ENCODE assay signal across 28 mouse cellular contexts in genomic region chr9:102811192-102811591, GRCm38 (mm10).
"Had no signal": no experiment of that assay in that cellular context is flagged by ENCODE, and none has a peak within 500 bp of the region (broad histone marks: within the 10 kb centered on the region; RNA-seq: fewer than 3 reads in every experiment).

No protein-coding gene starts in this region.

- ATAC-seq: hindbrain, postnatal 0 days; intestine, embryonic 16.5 days; liver, embryonic 12.5 days had no signal

- H3K4me3 ChIP-seq: gastrocnemius, adult 2 months; heart, adult 2 months; heart, embryonic 13.5 days; heart, embryonic 15.5 days; hindbrain, embryonic 13.5 days; hindbrain, embryonic 15.5 days; kidney, embryonic 15.5 days; limb, embryonic 13.5 days; limb, embryonic 15.5 days; liver, embryonic 12.5 days had no signal

- H3K27me3 ChIP-seq: heart, embryonic 13.5 days; heart, embryonic 15.5 days; hindbrain, embryonic 13.5 days; hindbrain, embryonic 15.5 days; kidney, embryonic 15.5 days; limb, embryonic 13.5 days; limb, embryonic 15.5 days had no signal

- H3K9me3 ChIP-seq: heart, embryonic 13.5 days; heart, embryonic 15.5 days; hindbrain, embryonic 13.5 days; hindbrain, embryonic 15.5 days; kidney, embryonic 15.5 days; limb, embryonic 13.5 days; limb, embryonic 15.5 days; liver, embryonic 12.5 days had no signal

- H3K27ac ChIP-seq: gastrocnemius, adult 2 months; heart, adult 2 months; heart, embryonic 13.5 days; heart, embryonic 15.5 days; hindbrain, embryonic 13.5 days; hindbrain, embryonic 15.5 days; hindbrain, postnatal 0 days; kidney, embryonic 15.5 days; kidney, postnatal 0 days; limb, embryonic 13.5 days; limb, embryonic 15.5 days; liver, embryonic 12.5 days; liver, embryonic 14.5 days had no signal

- H3K4me2 ChIP-seq: heart, embryonic 11.5 days; heart, embryonic 13.5 days; heart, embryonic 15.5 days; hindbrain, embryonic 13.5 days; hindbrain, embryonic 15.5 days; kidney, embryonic 15.5 days; limb, embryonic 13.5 days; limb, embryonic 15.5 days; liver, embryonic 12.5 days had no signal

- H3K4me1 ChIP-seq: heart, embryonic 15.5 days; hindbrain, embryonic 13.5 days; hindbrain, embryonic 15.5 days; kidney, embryonic 15.5 days; liver, embryonic 12.5 days had no signal

- H3K9ac ChIP-seq: heart, embryonic 13.5 days; heart, embryonic 15.5 days; hindbrain, embryonic 13.5 days; hindbrain, embryonic 15.5 days; kidney, embryonic 15.5 days; limb, embryonic 13.5 days; limb, embryonic 15.5 days; liver, embryonic 12.5 days; liver, embryonic 14.5 days had no signal

- H3K36me3 ChIP-seq: heart, embryonic 13.5 days; heart, embryonic 15.5 days; hindbrain, embryonic 13.5 days; hindbrain, embryonic 15.5 days; kidney, embryonic 15.5 days; limb, embryonic 13.5 days; limb, embryonic 15.5 days; liver, embryonic 12.5 days had no signal

- DNase-seq: gastrocnemius, adult 2 months; gastrocnemius, postnatal 10 days; gastrocnemius, postnatal 25 days; heart, adult 11 months; heart, adult 2 months; heart, postnatal 14 days; heart, postnatal 36 days; kidney, adult 11 months; kidney, adult 2 months; kidney, adult 9 months; kidney, postnatal 14 days; kidney, postnatal 36 days; layer of hippocampus, adult 9-11 months; layer of hippocampus, postnatal 36 days; left cerebral cortex, postnatal 4 days had no signal
